Mouse (Mus musculus): ENCODE results near the gene Cfc1.

DNA sequence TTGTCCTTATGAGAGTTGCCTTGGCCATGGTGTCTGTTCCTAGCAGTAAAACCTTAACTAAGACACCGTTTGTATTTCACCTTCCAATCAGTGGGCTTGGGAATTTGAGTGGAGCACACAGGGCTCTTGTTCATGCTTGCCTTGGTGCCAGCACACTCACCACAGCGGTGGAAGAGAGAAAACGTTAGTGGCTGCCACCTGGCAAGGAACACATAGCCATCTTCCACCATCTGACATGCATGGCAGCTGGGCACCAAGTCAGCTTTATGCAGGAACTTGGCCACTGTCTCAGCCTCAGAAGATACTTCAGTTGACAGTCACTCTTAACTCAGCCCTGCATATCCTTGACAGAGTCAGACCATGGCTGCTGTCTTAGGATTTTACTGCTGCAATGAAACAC, 11.8 kb upstream of the Cfc1 start:
- TF ChIP-seq CTCF (IDR thresholded peaks at IDR 0.05; ENCODE audit: borderline replicate concordance, insufficient read depth, low read depth, low read length) (no peak), POLR2A (IDR thresholded peaks at IDR 0.05; ENCODE audit: borderline replicate concordance, insufficient read depth, low read length) (no peak)

All from cerebellum, adult 2 months (tissue).